In the genomic region with DNA sequence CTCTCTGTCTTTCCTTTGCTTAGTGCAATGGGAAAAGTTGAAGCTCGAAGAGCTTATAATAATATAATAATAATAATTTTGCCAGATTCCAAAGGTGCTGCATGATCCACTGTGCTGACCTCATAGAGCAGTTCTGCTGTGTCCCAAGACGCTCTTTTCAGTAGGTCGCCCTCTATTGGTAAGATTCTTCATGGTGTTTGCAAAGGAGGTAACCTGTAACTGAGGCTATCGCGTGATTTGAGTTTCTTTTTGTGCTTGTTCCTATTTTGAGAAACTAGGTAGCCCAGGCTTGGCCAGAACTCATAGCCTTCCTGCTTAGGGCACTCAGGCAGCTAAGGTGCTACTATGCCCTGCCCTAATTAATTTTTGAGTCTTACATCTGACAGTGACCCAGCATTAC, we compare ENCODE assay signal across 9 mouse cellular contexts. TPM values are rescaled to one million over a fixed set of nuclear protein-coding genes. Genes with fewer than 3 reads are reported as not detected.
DNase-seq lines count a peak whose midpoint lies in the region; ATAC-seq and TF ChIP-seq lines count a peak whose summit lies in the region.
"Had no signal": no experiment of that assay in that cellular context is flagged by ENCODE, and none has a peak within 500 bp of the region (broad histone marks: within the 10 kb centered on the region; RNA-seq: fewer than 3 reads in every experiment).

No protein-coding gene starts in this region.

- 0 out of 2 replicates have a peak, but pooled peaks have one; percentile 50 for ATAC-seq in frontal cortex, adult (ENCODE audit: low TSS enrichment)
- no peak for ATAC-seq in lung, postnatal 0 days

- no peak overlapping the region for H3K4me3 ChIP-seq in lung, postnatal 0 days (ENCODE audit: low read depth, low read length)
- H3K4me3 ChIP-seq: megakaryocyte, embryonic 14.5 days had no signal

- H3K27ac ChIP-seq in lung, postnatal 0 days (ENCODE audit: low read length), result no peak overlapping the region

- H3K9me3 ChIP-seq in lung, postnatal 0 days (ENCODE audit: low read length), result no peaks in the 10 kb centered on the region
- H3K9me3 ChIP-seq: megakaryocyte, embryonic 14.5 days had no signal

- H3K4me1 ChIP-seq in lung, postnatal 0 days (ENCODE audit: insufficient read depth, low read depth, low read length), result no peaks in the 10 kb centered on the region
- H3K4me1 ChIP-seq: megakaryocyte, embryonic 14.5 days had no signal

- H3K36me3 ChIP-seq in lung, postnatal 0 days (ENCODE audit: insufficient read depth, low read length), result no peaks in the 10 kb centered on the region

- TF ChIP-seq EP300 in lung, postnatal 0 days (IDR thresholded peaks at IDR 0.05), result no peak

- H3K4me2 ChIP-seq in lung, postnatal 0 days (replicated peaks; ENCODE audit: low read depth, low read length), result no peak overlapping the region

- TF ChIP-seq CTCF in lung, postnatal 0 days (IDR thresholded peaks at IDR 0.05), result peak; percentile 58

- DNase-seq in frontal cortex, postnatal 25 days (ENCODE audit: low spot score in 2 of 2), result no peak
- peak; percentile 37 for DNase-seq in lung, postnatal 0 days (ENCODE audit: low spot score)
- DNase-seq in lung, postnatal 4 days, result no peak
- DNase-seq in c-Kit-positive CD71-negative TER-119-negative erythroid progenitor cells, embryonic 14.5 days (ENCODE audit: low read depth), result peak; percentile 7
- peak; percentile 43 for DNase-seq in mesoderm, embryonic 11.5 days (ENCODE audit: low read depth, low spot score)
- DNase-seq in cerebellum, postnatal 25 days, result no peak
- no peak for DNase-seq in urinary bladder, postnatal 25 days (ENCODE audit: low spot score)

- no peak overlapping the region for H3K9ac ChIP-seq in lung, postnatal 0 days (replicated peaks; ENCODE audit: low read depth)

- 32% methylated on average over 5 of the region's 5 CpGs for WGBS in lung, postnatal 0 days

- no peaks in the 10 kb centered on the region for H3K27me3 ChIP-seq in lung, postnatal 0 days (replicated peaks; ENCODE audit: insufficient read depth, low read length)
- H3K27me3 ChIP-seq: megakaryocyte, embryonic 14.5 days had no signal

RNA-seq across cellular contexts. Expression of gene Them7, which starts 34.8 kb away (rescaled TPM):
- polyA plus RNA-seq in lung, postnatal 0 days (2015; fragmentation: Nextera tagmentation; extraction: Ambion mirVana), result not detected in 2 replicates

Comparison
In these comparisons a context has a peak if more than half of its experiments do, and no peak if none do; other contexts are left out.
1. DNase-seq: peak in lung, postnatal 0 days (single experiment), c-Kit-positive CD71-negative TER-119-negative erythroid progenitor cells, embryonic 14.5 days (single experiment) and mesoderm, embryonic 11.5 days (single experiment); none in frontal cortex, postnatal 25 days (0 of 2), lung, postnatal 4 days (0 of 2), cerebellum, postnatal 25 days (0 of 2) and urinary bladder, postnatal 25 days (single experiment).